Mouse (Mus musculus) mesoderm, embryonic 11.5 days (tissue): Measurements from ENCODE around the gene Trim47.
A peak's percentile ranks its signal among the peaks of the same experiment; 100 is the strongest.

ENCODE experiments used
- DNase-seq: peaks from one replicate; pipeline ENCODE4 v3.0.0-alpha.2; 2012; ENCODE audit warnings: low read depth, low spot score

The Trim47 gene

DNA sequence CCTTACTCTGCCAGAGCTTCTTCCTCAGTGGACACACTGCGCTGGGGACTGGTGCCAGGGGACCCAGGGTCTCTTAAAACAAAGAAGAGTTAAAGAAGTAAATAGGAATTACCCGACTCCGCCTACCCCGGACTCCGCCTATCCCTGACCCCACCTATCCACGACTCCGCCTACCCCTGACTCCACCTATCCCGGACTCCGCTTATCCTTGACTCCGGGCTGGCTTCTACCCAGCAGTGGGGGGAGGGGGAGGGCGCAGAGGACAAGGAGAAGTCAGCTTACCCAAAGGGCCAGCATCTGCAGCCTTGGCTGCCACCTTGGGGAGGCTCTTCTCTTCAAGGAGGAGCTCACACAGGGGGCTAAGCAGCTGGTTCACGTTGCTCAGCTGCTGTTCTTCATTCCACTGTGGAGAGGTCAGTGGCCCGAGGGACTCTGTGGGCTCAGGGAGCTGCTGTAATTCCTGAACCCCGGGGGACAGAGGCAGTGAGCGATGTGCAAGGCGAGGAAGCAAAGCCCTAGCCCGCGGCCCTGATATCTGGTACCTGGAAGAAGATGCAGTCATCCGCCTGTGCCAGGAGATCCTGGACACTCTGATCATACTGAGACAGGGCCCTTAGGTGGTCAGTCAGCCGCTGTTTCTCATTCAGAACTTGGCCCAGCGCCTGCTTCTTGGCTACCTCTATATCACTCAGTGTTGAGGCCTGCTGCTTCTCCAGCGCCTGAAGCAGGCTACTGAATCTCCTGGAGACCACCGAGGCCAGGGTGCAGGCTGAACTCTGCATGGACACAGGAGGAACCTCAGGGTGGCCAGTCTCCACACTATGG is at the start of gene Trim47:
Gene Trim47, minus strand, starts transcription at position 55 of the 825 bp plus-strand sequence.
- DNase-seq = peak; percentile 79

GRCm38 (mm10) chr11:116176010-116176409 is 49.0 kb upstream of the Trim47 start:
- DNase-seq = no peak

GRCm38 (mm10) chr11:116174775-116175448 is 47.9 kb upstream of the Trim47 start:
- DNase-seq = no peak

- no peak for DNase-seq
Measured at GRCm38 (mm10) chr11:116171959-116172358, 44.9 kb upstream of the Trim47 start.

GRCm38 (mm10) chr11:116170003-116170800 is 43.2 kb upstream of the Trim47 start:
- DNase-seq = no peak

GRCm38 (mm10) chr11:116169214-116169613 is 42.2 kb upstream of the Trim47 start:
- no peak for DNase-seq

GRCm38 (mm10) chr11:116167884-116168439 is 41.0 kb upstream of the Trim47 start, which contains the start of gene Fbf1:
TSS of gene Fbf1 (minus strand) at chr11:116168166.
- peak; percentile 96 for DNase-seq

DNA sequence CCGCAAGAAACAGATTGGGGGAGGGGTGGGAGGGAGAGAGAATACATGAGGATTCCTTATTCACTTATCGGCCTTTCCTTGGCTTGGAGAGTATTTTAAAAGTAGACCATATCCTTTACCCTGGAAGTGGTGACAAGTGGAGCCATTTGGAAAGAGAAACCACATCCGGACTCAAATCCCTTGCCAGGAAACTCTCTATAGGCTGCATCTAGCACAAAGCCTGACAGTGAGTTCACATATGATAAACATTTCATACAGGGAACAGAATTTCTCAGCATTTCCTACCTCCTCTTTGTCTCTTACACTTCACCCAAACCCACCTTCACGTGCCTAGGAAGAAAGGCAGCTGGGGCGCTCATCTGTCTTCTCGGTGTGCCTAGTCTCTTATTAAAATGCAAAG is 40.2 kb upstream of the Trim47 start:
- peak; percentile 9 for DNase-seq

GRCm38 (mm10) chr11:116163002-116163401 is 36.0 kb upstream of the Trim47 start:
- peak; percentile 37 for DNase-seq

GRCm38 (mm10) chr11:116162146-116162545 is 35.1 kb upstream of the Trim47 start:
- DNase-seq = no peak

- no peak for DNase-seq
Measured at GRCm38 (mm10) chr11:116161312-116161711, 34.3 kb upstream of the Trim47 start.

DNA sequence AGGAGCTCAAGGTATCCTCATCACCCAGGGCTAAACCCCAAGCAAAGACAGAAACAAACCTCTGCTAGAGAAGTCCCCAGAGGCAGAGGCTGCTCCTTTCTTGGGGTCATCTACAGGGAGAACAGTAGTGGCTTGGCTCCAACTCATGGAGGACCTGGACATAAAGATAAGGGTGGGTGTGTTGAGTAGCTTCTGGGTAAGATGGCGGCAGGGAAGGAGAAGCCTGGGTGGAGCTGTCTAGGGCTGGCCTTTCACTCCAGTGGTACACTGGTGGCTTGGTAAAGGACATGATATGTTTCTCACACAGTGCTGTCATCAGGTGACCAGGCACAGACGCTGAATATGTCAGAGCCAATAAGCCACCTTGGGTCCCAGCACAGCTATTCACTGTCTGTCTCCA is 23.9 kb upstream of the Trim47 start:
- DNase-seq = no peak

GRCm38 (mm10) chr11:116149341-116149740 is 22.3 kb upstream of the Trim47 start:
- no peak for DNase-seq

GRCm38 (mm10) chr11:116148761-116149221 is 21.8 kb upstream of the Trim47 start:
- DNase-seq = no peak

- DNase-seq = no peak
Measured at GRCm38 (mm10) chr11:116146294-116146985, 19.4 kb upstream of the Trim47 start.

- no peak for DNase-seq
Measured at GRCm38 (mm10) chr11:116145481-116146293, 18.7 kb upstream of the Trim47 start.

- DNase-seq = no peak
Measured at GRCm38 (mm10) chr11:116143468-116143867, 16.5 kb upstream of the Trim47 start.

DNA sequence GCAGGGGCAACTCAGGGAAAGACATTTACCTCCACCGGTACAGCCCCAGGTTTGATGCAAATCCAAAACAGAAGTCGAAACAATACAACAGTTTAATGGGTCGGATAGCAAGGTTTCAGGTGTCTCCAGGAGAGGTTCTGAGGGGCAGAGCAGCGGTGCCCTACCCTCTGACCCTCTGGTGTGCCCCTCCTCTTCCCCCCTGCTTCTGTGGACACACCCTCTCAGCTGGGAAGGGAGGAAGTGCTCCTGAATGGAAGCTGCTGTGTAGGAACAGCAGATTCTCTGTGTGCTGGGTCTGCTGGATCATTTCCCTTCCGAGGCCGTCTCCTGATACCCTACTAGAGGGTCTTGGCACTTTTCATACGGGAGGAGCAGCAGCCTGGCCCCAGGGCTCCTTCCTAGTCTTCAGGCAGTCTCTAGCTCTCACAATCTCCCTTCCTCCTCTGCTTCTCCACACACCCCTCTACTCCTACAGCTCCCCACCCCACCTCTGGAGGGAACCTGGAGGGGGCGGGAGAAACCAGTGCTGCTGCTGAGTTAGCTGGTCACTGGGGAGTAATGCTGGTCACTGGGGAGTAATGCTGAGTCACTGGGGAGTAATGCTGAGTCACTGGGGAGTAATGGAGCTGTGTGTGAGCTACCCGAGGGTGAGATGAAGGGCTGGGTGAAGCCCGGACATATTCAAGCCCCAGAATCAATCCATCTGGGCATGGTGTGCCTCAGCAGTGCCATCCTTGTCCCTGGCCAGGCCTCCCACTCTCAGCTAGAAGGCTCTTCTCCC is 15.4 kb upstream of the Trim47 start:
- DNase-seq = no peak

DNA sequence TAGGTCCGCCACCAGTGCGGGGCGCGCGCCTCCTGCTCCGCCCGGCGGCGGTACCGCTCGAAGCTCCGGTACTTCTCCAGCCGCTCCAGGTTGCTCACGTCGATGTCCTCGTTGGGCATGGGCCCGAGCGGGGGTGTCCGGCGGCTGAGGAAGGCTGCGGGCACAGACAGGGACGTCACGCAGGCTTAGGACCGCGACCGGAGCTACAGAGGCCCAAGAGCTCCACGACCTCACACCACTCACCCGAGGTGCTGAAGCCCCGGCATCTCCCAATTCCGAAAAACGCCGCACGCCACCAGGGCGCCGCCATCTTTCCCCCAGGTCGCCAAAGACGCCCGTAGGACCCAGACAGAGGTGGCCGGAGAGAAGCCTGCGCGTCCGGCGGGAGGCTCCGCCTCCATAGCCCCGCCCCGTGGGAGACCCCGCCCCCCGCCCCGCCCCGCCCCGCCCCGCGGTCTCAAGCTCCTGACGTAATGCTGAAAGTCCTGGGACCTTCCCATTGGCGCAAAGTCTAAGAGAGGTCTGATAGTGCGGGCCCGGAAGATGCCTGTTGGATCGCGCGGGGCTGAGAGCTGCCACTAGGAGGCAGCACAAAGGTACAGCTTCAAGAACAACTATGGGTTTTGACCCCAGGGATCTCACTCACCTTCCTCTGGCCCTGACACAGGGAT is 11.6 kb upstream of the Trim47 start, which contains the start of gene Mrpl38:
Gene Mrpl38, minus strand, starts transcription at position 401 of the 671 bp plus-strand sequence.
- DNase-seq = peak; percentile 97
